Mouse (Mus musculus): ENCODE data around the gene Frg2f1. TPM values are rescaled to one million over a fixed set of nuclear protein-coding genes. Genes with fewer than 3 reads are reported as not detected.

Gene Frg2f1
- total RNA-seq, 1 experiment from 2014 or later = 5.7 TPM

DNA sequence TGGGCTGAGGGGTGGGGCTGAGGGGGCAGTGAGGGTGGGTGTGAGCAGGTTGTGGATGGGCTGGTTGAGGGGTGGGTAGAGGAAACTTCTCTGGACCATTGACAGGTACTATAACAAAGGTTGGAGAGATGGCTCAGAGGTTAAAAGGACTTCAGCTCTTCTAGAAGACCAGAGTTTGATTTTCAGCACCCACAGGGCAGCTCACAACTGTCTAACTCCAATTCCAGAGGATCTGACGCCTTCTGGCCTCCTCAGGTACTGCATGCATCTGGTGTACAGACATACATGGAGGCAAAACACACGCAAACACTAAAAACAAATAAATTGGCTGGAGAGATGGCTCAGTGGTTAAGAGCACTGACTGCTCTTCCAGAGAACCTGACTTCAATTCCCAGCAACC, 27.7 kb downstream of the Frg2f1 start:
- ATAC-seq (ENCODE audit: extremely low read depth, insufficient number of reproducible peaks, low FRiP score, poor library complexity, severe bottlenecking) = no peak

DNA sequence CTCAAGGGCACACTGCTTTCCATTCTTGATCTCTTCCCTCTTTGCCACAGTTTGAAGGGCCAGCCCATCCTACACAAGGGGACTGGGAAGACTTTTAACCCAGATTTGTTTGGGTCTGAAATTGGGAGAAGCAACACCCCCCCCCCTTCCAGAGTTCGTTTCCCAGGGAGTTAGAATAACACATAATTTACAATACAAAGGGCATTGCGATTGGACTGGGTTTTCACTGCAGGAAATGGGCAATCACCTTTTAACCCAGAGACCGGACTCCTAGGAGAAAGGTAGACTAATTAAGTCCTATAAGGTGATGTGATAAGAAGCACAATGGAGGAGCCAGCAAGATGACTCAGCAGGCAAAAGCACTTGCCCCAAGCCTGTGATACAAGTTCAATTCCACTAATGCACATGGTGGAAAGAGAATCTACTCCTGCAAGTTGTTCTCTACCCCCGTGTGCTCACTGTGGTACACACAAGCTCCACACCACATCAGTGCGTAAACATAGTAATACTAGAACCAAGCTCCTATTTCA, 40.9 kb downstream of the Frg2f1 start:
- no peak for ATAC-seq (ENCODE audit: extremely low read depth, insufficient number of reproducible peaks, low FRiP score, poor library complexity, severe bottlenecking)

DNA sequence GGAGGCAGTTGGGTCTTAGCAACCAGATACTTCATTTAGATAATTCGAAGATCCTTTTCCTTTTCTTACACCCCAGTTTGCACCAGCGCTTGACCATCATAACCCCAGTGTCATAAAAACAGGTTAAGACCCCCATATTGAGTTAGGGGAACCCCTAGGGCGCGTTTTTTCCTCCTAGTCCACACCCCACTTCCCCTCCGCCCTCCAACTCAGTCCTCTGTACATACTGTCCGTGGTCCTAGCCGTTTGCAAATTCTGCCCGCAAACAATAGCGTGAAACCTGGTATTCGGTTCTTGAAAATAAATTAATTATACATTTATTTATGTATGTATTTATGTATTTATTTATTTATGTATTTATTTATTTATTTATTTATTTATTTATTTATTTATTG, 46.4 kb downstream of the Frg2f1 start:
- ATAC-seq (ENCODE audit: extremely low read depth, insufficient number of reproducible peaks, low FRiP score, poor library complexity, severe bottlenecking) = no peak

DNA sequence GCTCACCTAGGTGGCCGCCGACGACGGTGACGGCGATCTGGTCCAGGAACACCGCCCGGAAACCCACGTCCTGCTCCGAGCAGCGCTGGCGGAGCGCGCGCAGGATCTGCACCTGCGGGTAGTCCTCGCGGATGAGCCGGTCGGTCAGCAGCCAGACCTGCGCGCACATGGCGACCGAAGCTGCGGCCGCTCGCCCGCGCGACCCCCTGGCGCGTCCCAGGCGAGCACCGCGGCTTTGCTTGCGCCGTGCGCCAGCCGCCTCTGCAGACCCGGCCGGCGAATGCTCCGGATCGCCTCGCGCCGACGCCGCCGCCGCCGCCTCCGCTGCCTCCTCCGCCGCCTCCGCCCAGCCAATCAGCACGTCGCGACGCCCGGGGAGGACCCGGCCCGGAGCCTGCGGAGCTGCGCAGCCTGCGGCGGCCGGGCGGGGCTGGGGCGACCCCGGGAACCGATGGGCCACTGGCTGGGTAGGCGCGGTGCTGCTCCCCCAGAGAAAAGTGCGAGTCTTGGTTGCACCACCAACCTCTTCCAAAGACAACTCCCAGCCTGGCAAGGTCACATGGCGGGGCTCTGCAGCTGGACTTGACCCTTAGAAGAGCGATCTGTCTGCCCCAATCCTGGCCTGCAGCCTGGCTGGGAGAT, 46.9 kb downstream of the Frg2f1 start, which contains the start of gene Rimkla:
Gene Rimkla, minus strand, starts transcription at position 338 of the 642 bp plus-strand sequence.
- no peak for ATAC-seq (ENCODE audit: extremely low read depth, insufficient number of reproducible peaks, low FRiP score, poor library complexity, severe bottlenecking)

DNA sequence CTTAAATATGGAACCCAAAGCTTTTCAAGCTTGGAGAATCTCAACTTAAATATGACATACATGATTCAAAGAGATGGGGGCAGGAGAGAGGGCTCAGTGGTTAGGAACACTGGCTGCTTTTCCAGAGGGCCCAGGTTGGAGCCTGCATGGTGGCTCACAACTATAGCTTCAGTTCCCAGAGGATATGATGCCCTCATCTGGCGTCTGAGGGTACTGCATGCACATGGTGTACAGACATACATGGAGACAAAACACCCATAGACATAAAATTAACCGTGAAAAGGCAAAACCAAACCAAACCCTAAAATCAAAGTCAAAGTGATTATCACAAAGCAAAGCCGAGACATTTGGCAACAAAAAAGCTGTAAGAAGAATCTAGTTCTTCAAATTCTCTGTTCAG, 48.5 kb downstream of the Frg2f1 start:
- no peak for ATAC-seq (ENCODE audit: extremely low read depth, insufficient number of reproducible peaks, low FRiP score, poor library complexity, severe bottlenecking)

DNA sequence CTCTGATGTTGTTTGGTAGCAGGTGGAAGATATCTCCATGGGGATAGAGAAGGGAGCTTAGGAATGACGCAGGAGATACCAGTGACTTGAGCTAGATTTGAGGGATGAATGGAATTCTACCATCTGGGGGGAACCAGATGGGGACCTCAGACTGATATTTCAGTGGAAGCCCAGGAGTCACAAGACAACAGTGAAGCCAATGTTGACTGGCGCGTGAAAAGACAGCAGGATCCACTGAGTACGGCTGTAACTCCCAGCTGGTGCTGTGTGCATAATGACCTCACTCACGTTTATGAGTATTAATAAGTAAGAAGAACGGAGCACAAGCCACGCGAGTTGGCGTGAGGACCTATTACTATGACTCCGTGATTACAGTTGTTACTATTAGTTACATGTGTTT, 49.7 kb downstream of the Frg2f1 start:
- ATAC-seq (ENCODE audit: extremely low read depth, insufficient number of reproducible peaks, low FRiP score, poor library complexity, severe bottlenecking) = no peak

DNA sequence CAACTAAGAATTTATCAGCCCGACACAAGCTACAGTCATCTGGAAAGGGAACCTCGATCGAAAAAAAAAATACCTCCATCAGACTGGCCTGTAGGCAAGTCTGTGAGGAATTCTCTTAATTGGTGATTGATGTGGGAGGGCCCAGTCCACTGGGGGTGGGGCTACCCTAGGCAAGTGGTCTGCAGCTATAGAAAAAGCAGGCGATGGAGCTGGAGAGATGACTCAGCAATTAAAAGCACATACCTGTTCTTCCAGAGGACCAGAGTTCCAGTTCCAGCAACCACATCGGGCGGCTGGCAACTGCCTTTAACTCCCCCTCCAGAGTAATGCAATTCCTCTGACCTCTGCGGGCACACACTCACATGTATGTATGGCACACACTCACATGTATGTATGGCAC, 54.4 kb downstream of the Frg2f1 start:
- ATAC-seq (ENCODE audit: extremely low read depth, insufficient number of reproducible peaks, low FRiP score, poor library complexity, severe bottlenecking) = no peak

DNA sequence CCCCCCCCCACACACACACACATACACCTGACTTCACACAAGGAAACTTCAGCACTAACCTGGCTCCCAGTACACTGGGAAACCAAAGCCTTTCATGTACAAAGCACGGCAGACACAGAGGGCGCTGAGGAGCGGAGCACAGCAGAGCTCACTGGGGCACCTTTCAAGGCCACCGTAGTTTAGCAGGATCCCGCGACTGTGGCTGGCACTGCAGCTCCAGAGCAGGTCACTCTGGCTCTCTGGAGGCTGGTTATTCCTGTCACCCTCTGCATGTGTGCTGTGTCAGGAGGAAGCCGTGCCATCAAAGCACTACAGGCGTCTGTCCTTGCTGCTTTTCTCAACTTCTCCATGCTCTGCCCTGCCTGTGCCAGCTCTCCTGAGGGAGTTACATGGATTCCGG, 56.3 kb downstream of the Frg2f1 start:
- ATAC-seq (ENCODE audit: extremely low read depth, insufficient number of reproducible peaks, low FRiP score, poor library complexity, severe bottlenecking) = no peak

Other genes starting within 250 kb of the Frg2f1 start
- gene Ybx1, start 244.9 kb downstream of the Frg2f1 start, total RNA-seq (2017) = 380 and 442 TPM in 2 replicates
- 23.7 and 27.5 TPM in 2 replicates for gene Ppih, start 219.0 kb downstream of the Frg2f1 start, total RNA-seq (2017)
- gene Ccdc30, start 124.0 kb downstream of the Frg2f1 start, total RNA-seq (2017) = 0.93 and 2.5 TPM in 2 replicates
- gene Ppcs, start 117.1 kb downstream of the Frg2f1 start, total RNA-seq (2017) = 13.9 and 14.1 TPM in 2 replicates
- gene Zmynd12, start 116.7 kb downstream of the Frg2f1 start, total RNA-seq (2017) = 0.25 TPM in 1 of 2 replicates, not detected in the other
- 0.12 TPM in 2 replicates for gene Rimkla, start 46.9 kb downstream of the Frg2f1 start, total RNA-seq (2017)
- 37.7 and 49.2 TPM in 2 replicates for gene Foxj3, start 2.5 kb downstream of the Frg2f1 start, total RNA-seq (2017)
- gene Guca2a, start 98.2 kb upstream of the Frg2f1 start, total RNA-seq (2017) = not detected in 2 replicates
- gene Guca2b, start 119.4 kb upstream of the Frg2f1 start, total RNA-seq (2017) = not detected in 2 replicates
- gene Hivep3, start 194.3 kb upstream of the Frg2f1 start, total RNA-seq (2017) = 3.3 and 3.7 TPM in 2 replicates

Data from neutrophil, adult 5-6 weeks (primary cell).